Mouse (Mus musculus) testis, adult 2 months (tissue): Measurements from ENCODE around the gene Epor.

ENCODE experiments used
- CTCF ChIP-seq: fragments of 200-500 bp; IDR thresholded peaks from 2 replicates; pipeline ENCODE4 v1.5.1; 2012; ENCODE audit warnings: low read depth, mild to moderate bottlenecking, inconsistent platforms, low read length, moderate library complexity; ENCODE audit not compliant: control insufficient read depth, insufficient read depth, insufficient replicate concordance
- POLR2A ChIP-seq: fragments of 200-500 bp; IDR thresholded peaks from 2 replicates; pipeline ENCODE4 v1.6.1; 2012; ENCODE audit warnings: low read depth, mild to moderate bottlenecking, inconsistent platforms, low read length, moderate library complexity; ENCODE audit not compliant: control insufficient read depth

DNA sequence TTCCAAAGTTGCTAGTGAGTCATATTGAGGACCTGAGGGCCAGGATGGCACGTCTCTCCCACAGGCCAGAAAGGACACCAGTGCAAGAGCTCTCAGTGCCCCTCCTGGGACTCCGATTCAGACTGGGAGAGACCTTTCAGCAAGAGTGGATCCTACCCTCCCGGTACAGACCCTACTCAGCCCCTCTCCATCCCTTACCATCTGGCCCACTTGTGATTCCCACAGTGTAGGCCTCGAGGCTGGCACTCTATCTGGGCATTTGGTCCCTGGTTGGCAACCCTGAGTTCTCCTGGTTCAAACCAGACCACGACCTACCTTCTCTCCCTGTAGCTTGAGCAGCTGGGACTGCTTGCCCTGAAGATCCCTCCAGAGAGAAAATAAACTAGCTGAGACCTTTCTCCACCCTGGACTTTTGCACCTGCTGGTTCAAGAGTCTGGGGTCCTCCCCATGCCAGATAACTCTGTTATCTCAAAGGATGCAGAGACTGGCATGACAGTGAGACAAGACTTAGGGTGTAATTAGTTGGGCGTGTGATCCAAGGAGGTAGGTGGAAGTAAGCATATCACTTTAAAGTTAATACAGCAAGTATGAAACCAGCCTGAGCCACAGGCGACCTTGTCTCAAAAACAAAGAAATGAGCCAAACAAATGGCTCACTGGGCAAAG, 27.7 kb downstream of the Epor start:
- TF ChIP-seq CTCF (no peak), POLR2A (no peak)
